Mouse (Mus musculus) left cerebral cortex, postnatal 36 days (tissue): ENCODE results near the gene Poll. TPM values are rescaled to one million over a fixed set of nuclear protein-coding genes. Genes with fewer than 3 reads are reported as not detected.
A peak's percentile ranks its signal among the peaks of the same experiment; 100 is the strongest.

Experiments used
- DNase-seq, 2 experiments: peaks; one replicate each; pipeline ENCODE4 v3.0.0; 2021 to 2022; ENCODE audit warnings: low spot score in 2 of 2, mixed read lengths in 1 of 2
- intact Hi-C: fragments of 180-260 bp; cut with DNase I; formaldehyde crosslinking; loops from one replicate; pipeline ENCODE4 v1.15.1; 2025
- total RNA-seq, 2 experiments: library from RNA; stranded (reverse); gene quantifications; 2 replicates each; pipeline ENCODE4 v1.2.3; 2021

Gene Poll
- 1 to 10 TPM; 9.0 to 9.8 TPM for total RNA-seq

- peak; percentile 82 to 85 for DNase-seq
- intact Hi-C loops = no loop called here
Observed at GRCm38 (mm10) chr19:45560153-45560890, at the start of gene Poll, which contains the start of gene Gm17018. Poll (minus strand) TSS chr19:45560531. Gm17018 (plus strand) TSS chr19:45560615.

GRCm38 (mm10) chr19:45608648-45609339, 48.5 kb upstream of the Poll start:
- intact Hi-C loops = no loop called here
- no peak for DNase-seq

- no peak for DNase-seq
- intact Hi-C loops = no loop called here
Observed at GRCm38 (mm10) chr19:45607479-45607878, 47.1 kb upstream of the Poll start.

- DNase-seq = no peak
- intact Hi-C loops = no loop called here
Observed at GRCm38 (mm10) chr19:45606701-45607100, 46.4 kb upstream of the Poll start.

- no peak for DNase-seq
- intact Hi-C loops = no loop called here
Observed at GRCm38 (mm10) chr19:45602606-45603005, 42.3 kb upstream of the Poll start.

- DNase-seq = no peak
- intact Hi-C loops = no loop called here
Observed at GRCm38 (mm10) chr19:45597106-45597505, 36.8 kb upstream of the Poll start.

GRCm38 (mm10) chr19:45596434-45596833, 36.1 kb upstream of the Poll start:
- DNase-seq = no peak
- intact Hi-C loops = no loop called here

- intact Hi-C loops = no loop called here
- no peak for DNase-seq
Observed at GRCm38 (mm10) chr19:45596019-45596418, 35.7 kb upstream of the Poll start.

- no peak for DNase-seq
- intact Hi-C loops = no loop called here
Observed at GRCm38 (mm10) chr19:45595481-45595880, 35.1 kb upstream of the Poll start.

- no peak for DNase-seq
- intact Hi-C loops = no loop called here
Observed at GRCm38 (mm10) chr19:45594079-45594478, 33.7 kb upstream of the Poll start.

- DNase-seq = no peak
- intact Hi-C loops = no loop called here
Observed at GRCm38 (mm10) chr19:45592916-45593315, 32.6 kb upstream of the Poll start.

GRCm38 (mm10) chr19:45591704-45592103, 31.4 kb upstream of the Poll start:
- intact Hi-C loops = no loop called here
- DNase-seq = no peak

GRCm38 (mm10) chr19:45589761-45590160, 29.4 kb upstream of the Poll start:
- DNase-seq = no peak
- intact Hi-C loops = no loop called here

- intact Hi-C loops = no loop called here
- DNase-seq = no peak
Observed at GRCm38 (mm10) chr19:45587509-45588292, 27.4 kb upstream of the Poll start.

GRCm38 (mm10) chr19:45586850-45587249, 26.5 kb upstream of the Poll start:
- no peak for DNase-seq
- intact Hi-C loops = no loop called here

- DNase-seq = no peak
- intact Hi-C loops = no loop called here
Observed at GRCm38 (mm10) chr19:45584856-45585620, 24.7 kb upstream of the Poll start.

GRCm38 (mm10) chr19:45583136-45583535, 22.8 kb upstream of the Poll start:
- intact Hi-C loops = no loop called here
- no peak for DNase-seq

GRCm38 (mm10) chr19:45582161-45582560, 21.8 kb upstream of the Poll start:
- no peak for DNase-seq
- intact Hi-C loops = no loop called here

GRCm38 (mm10) chr19:45581257-45581656, 20.9 kb upstream of the Poll start:
- intact Hi-C loops = no loop called here
- no peak for DNase-seq

- intact Hi-C loops = no loop called here
- no peak for DNase-seq
Observed at GRCm38 (mm10) chr19:45580235-45580634, 19.9 kb upstream of the Poll start.
